Mouse (Mus musculus) heart, postnatal 0 days (tissue): ENCODE measurements around the gene Hist1h2bh. TPM values are rescaled to one million over a fixed set of nuclear protein-coding genes. Genes with fewer than 3 reads are reported as not detected.
A peak's percentile ranks its signal among the peaks of the same experiment; 100 is the strongest.
"Not testable (repeated sequence)": the region's sequence is repeated elsewhere in the genome, so short reads cannot be mapped to it uniquely, and the experiment has no call there.

Experiments
- ATAC-seq: fragments of 200-750 bp; cut with Nextera tagmentation; 2 replicates; pipeline ENCODE4 v1.8.0; 2017; ENCODE audit warnings: low read depth, moderate number of reproducible peaks, moderate library complexity; ENCODE audit not compliant: insufficient read depth
- DNase-seq: peaks from one replicate; pipeline ENCODE4 v3.0.0-alpha.2; 2016; ENCODE audit warnings: low spot score
- H3K27ac ChIP-seq: fragments of 300-500 bp; sonication (generic); 2 replicates; pipeline ENCODE4 v1.5.1; 2014; ENCODE audit warnings: low read depth, mild to moderate bottlenecking
- H3K27me3 ChIP-seq: fragments of 300-500 bp; sonication (generic); 2 replicates; pipeline ENCODE4 v1.6.1; 2014; ENCODE audit warnings: low read length, mixed read lengths; ENCODE audit not compliant: control insufficient read depth, insufficient read depth
- H3K36me3 ChIP-seq: fragments of 300-500 bp; sonication (generic); replicated peaks from 2 replicates; pipeline ENCODE4 v1.6.1; 2014; ENCODE audit warnings: low read length, mixed read lengths; ENCODE audit not compliant: control insufficient read depth, insufficient read depth
- H3K4me1 ChIP-seq: fragments of 300-500 bp; sonication (generic); 2 replicates; pipeline ENCODE4 v1.6.1; 2014; ENCODE audit warnings: antibody characterized with exemption; ENCODE audit not compliant: control insufficient read depth, insufficient read depth
- H3K4me2 ChIP-seq: fragments of 300-500 bp; sonication (generic); 2 replicates; pipeline ENCODE4 v1.6.1; 2014; ENCODE audit warnings: low read depth, mild to moderate bottlenecking, low read length, moderate library complexity
- H3K4me3 ChIP-seq: fragments of 300-500 bp; sonication (generic); 2 replicates; pipeline ENCODE4 v1.5.1; 2014; ENCODE audit warnings: low read depth, low read length
- H3K9ac ChIP-seq: fragments of 300-500 bp; sonication (generic); replicated peaks from 2 replicates; pipeline ENCODE4 v1.6.1; 2014; ENCODE audit warnings: low read depth, low read length, mixed read lengths
- H3K9me3 ChIP-seq: fragments of 300-500 bp; sonication (generic); replicated peaks from 2 replicates; pipeline ENCODE4 v1.6.1; 2016; ENCODE audit warnings: low read length; ENCODE audit not compliant: control insufficient read depth
- CTCF ChIP-seq: IDR thresholded peaks from 2 replicates; pipeline ENCODE4 v1.5.1; 2016; ENCODE audit warnings: antibody characterized with exemption, control low read depth, low read depth
- EP300 ChIP-seq: IDR thresholded peaks from 2 replicates; pipeline ENCODE4 v1.6.1; 2016; ENCODE audit warnings: antibody characterized with exemption, low read depth
- WGBS: fragments of 180-500 bp; shearing (Covaris S2); extraction: QIAGEN DNeasy Blood & Tissue Kit; methylation state at CpG from one replicate; pipeline ENCODE4 v1.1.7; 2014; 5-methylcytosine and 5-hydroxymethylcytosine counted together
- polyA plus RNA-seq: library from polyadenylated mRNA; unstranded; fragments of >200 nt; fragmentation: Nextera tagmentation; extraction: Ambion mirVana; gene quantifications from 2 replicates; pipeline ENCODE4 v1.2.1, GENCODE M21; 2015
- total RNA-seq: library from RNA; depleted of rRNA; stranded (reverse); fragments of >200 nt; gene quantifications from 2 replicates; pipeline ENCODE4 v1.2.3, GENCODE M21; 2014; ENCODE audit warnings: low replicate concordance

The Hist1h2bh gene
- total and polyA plus RNA-seq, 2 experiments from 2014 or later, result 0.31 to 82.5 TPM

DNA sequence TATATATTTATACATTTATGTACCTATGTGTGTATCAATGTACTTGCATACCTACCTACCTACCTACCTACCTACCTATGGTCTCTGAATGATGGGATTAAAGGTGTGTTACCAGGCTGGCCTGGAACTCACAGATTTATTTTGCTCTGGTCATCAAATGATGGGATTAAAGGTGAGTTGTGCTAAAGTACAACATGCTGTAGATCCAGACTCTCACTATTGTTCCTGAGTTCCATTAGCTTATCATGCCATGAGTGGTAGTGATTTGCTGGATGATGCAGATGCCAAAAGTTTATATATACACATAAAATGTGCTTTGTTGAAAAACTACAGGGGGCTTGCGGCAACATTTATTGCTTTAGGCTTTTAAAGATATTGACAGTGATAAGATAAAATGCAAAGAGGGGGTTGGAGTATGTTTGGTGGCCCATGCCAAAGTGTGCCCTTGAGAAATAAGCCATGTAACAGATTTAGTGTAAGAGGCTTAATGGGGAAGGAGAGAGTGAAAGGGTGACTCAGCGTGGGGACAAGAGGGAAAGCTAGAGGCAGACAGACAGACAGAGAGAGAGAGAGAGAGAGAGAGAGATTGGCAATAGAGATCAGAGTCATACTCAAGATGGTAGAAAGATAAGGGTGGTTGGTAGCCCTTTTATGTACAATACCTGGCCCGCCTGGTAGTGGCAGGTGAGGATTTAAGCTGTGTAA is 6.0 kb downstream of the Hist1h2bh start:
- ATAC-seq, result no peak

DNA sequence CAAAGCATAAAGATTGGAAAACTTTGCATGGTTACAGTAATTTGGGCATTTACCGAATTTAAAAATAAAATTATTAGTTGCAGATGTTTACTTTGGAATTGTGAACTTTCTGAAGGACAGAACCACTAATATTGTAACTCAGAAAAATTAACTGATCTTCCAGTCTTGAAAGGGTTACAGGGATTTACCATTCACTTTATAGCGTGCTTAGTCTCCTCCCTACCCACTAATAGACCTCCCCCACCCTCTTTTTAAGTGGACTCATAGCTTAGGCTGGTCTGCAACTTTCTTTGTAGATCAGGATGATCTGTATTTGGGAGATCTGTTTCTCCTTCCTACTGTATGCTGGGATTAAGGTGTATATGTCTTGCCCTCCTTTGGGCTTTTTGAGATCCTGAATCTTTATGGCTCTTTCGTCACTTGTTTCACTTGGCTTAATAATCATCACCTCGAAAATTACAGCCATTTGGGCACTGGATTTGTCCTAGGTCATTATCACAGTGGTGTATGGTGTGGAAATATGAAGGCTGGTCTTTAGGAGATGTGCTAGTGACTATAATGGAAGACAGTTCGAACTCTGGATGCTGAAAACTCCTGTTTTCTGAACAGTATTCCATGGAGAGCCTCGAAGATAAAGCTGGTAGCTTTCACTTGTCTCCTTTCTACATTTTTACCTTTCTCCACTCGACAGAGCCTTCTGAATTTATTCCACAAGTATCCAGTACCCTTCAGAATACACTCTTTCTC is 6.9 kb downstream of the Hist1h2bh start:
- H3K4me1 ChIP-seq, result peaks cover 12% of the 10 kb centered on the region
- H3K27me3 ChIP-seq, result no peaks in the 10 kb centered on the region
- peak overlapping the region; percentile 60 for H3K4me3 ChIP-seq
- H3K4me2 ChIP-seq, result peak overlapping the region; percentile 79
- no peak for TF ChIP-seq CTCF
- TF ChIP-seq EP300, result no peak
- no peak for ATAC-seq
- DNase-seq, result no peak
- no peaks in the 10 kb centered on the region for H3K36me3 ChIP-seq
- 20% methylated on average over 7 of the region's 7 CpGs for WGBS
- 0 out of 2 replicates have a peak overlapping the region, but pooled peaks have one; percentile 21 for H3K27ac ChIP-seq
- H3K9ac ChIP-seq, result peak overlapping the region; percentile 52; the same call in 1 of the 2 replicates
- no peaks in the 10 kb centered on the region for H3K9me3 ChIP-seq

More for the DNA sequence above, 6.0 kb downstream of the Hist1h2bh start:
- WGBS, result 73% methylated on average over 3 of the region's 3 CpGs
- peaks cover 9% of the 10 kb centered on the region for H3K4me1 ChIP-seq
- peak overlapping the region; percentile 79; the same call in 1 of the 2 replicates for H3K4me2 ChIP-seq
- no peak for DNase-seq
- H3K4me3 ChIP-seq, result no peak overlapping the region
- no peak overlapping the region for H3K27ac ChIP-seq
- TF ChIP-seq EP300 (no peak), CTCF (no peak)
- no peaks in the 10 kb centered on the region for H3K36me3 ChIP-seq
- no peaks in the 10 kb centered on the region for H3K27me3 ChIP-seq
- H3K9ac ChIP-seq, result no peak overlapping the region
- H3K9me3 ChIP-seq, result no peaks in the 10 kb centered on the region

DNA sequence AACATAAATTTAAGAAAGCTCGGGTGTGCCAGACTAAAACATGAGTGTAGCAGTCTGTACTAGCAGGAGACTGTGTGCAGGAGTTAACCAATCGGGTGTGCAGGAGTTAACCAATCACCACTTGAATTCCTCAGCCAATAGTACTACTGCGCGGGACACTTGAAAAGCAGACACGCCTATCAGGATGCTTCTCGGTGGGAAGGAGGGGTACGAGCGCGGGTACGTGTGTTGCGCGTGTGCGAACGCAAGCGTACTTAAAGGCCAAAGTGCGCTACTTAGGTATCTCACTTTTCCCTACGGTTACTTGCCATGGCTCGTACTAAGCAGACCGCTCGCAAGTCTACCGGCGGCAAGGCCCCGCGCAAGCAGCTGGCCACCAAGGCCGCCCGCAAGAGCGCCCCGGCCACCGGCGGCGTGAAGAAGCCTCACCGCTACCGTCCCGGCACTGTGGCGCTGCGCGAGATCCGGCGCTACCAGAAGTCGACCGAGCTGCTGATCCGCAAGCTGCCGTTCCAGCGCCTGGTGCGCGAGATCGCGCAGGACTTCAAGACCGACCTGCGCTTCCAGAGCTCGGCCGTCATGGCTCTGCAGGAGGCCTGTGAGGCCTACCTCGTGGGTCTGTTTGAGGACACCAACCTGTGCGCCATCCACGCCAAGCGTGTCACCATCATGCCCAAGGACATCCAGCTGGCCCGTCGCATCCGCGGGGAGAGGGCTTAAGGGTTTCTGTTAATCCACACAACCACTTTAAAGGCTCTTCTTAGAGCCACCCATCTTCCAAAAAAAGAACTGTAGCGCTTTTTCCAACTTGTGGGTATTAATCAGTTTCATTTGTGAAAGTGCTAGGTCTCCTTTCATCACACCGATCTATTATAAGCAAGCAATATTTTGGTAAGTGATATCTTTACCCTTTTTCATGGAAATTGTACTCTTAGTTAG is 7.8 kb downstream of the Hist1h2bh start, which contains the start of gene Hist1h3g:
Gene Hist1h3g (plus strand): TSS at position 286 of the 939 bp plus-strand sequence.
- Histone ChIP-seq H3K4me3 (peak within 1 kb of the TSS; percentile 60), H3K4me1 (peaks cover 12% of the 10 kb centered on the region), H3K4me2 (peak within 1 kb of the TSS; percentile 79), H3K27ac (peak within 1 kb of the TSS; percentile 100), H3K9ac (peak within 1 kb of the TSS; percentile 59)
- not testable (repeated sequence) for H3K27me3 ChIP-seq, H3K36me3 ChIP-seq, H3K9me3 ChIP-seq
- peak; percentile 43; the same call in 1 of the 2 replicates for TF ChIP-seq EP300
- DNase-seq (peak; percentile 95), ATAC-seq (peak; percentile 78)
- WGBS, result 1% methylated on average over 47 of the region's 62 CpGs

DNA sequence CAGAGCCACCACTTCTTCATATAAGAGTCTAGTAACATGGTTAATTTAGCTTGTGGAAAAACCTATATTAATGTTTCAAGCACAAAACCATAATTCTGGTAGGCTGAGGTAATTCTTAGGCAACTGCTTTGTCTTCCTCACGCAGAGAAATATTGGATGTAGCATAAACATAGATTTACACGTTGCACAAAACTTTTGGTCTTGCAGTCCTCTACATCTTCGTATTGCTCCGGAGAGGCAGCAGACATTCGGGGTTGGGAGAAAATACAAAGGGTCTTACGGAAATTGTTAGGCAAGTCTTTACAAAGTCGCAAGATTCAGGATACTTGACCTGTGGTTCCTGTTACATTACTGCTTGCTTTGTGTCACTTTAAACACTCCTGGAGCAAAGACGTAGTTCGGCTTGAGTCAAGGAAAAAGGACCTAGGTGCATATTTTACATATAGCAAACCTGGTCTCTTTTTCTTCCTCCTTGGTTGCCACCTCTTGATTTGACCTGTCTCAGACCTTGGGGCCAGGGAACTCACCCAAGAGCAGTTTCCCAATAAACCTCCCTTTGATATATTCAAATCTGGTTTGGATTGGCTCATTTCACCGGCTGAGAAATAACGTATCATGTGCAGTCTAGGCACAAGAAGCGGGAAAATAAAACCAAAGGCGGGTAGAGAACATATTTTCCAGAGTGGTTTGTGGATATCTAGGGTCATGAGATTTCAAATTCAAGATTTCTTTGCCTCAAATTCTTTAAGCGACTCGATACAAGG is 8.6 kb downstream of the Hist1h2bh start:
- DNase-seq (no peak), ATAC-seq (no peak)
- H3K4me1 ChIP-seq, result peaks cover 12% of the 10 kb centered on the region

GRCm38 (mm10) chr13:23533560-23534367 is 9.4 kb downstream of the Hist1h2bh start, which contains the start of gene Hist1h2af:
Gene Hist1h2af (plus strand): TSS chr13:23533906.
- H3K4me1 ChIP-seq, result peaks cover 17% of the 10 kb centered on the region
- DNase-seq (peak; percentile 86), ATAC-seq (peak; percentile 8; the same call in 1 of the 2 replicates)
- WGBS, result under 1% methylated on average over 25 of the region's 53 CpGs
- H3K4me2 ChIP-seq, result peak within 1 kb of the TSS; percentile 79
- peak within 1 kb of the TSS; percentile 59; the same call in 1 of the 2 replicates for H3K9ac ChIP-seq
- H3K4me3 ChIP-seq, result peak within 1 kb of the TSS; percentile 60
- H3K27me3 ChIP-seq, H3K36me3 ChIP-seq, H3K9me3 ChIP-seq: not testable (repeated sequence)
- H3K27ac ChIP-seq, result peak within 1 kb of the TSS; percentile 100

More for the DNA sequence above, 8.6 kb downstream of the Hist1h2bh start:
- 1% methylated on average over 15 of the region's 15 CpGs for WGBS
- Histone ChIP-seq H3K36me3 (no peaks in the 10 kb centered on the region), H3K27ac (peak overlapping the region; percentile 100), H3K4me2 (peak overlapping the region; percentile 79), H3K4me3 (peak overlapping the region; percentile 60), H3K9me3 (no peaks in the 10 kb centered on the region), H3K27me3 (no peaks in the 10 kb centered on the region), H3K9ac (peak overlapping the region; percentile 59; the same call in 1 of the 2 replicates)
- TF ChIP-seq EP300 (no peak), CTCF (no peak)
